Mouse (Mus musculus) kidney, adult 11 months (tissue): ENCODE measurements around the gene Osm.

Experiments
- DNase-seq: peaks from one replicate; pipeline ENCODE4 v3.0.0; 2022

Osm gene

GRCm38 (mm10) chr11:4241180-4241579 is 5.0 kb downstream of the Osm start:
- no peak for DNase-seq

- DNase-seq = no peak
These were observed 9.9 kb downstream of the Osm start for GRCm38 (mm10) chr11:4246126-4246525.

- DNase-seq = no peak
These were observed 10.4 kb downstream of the Osm start for GRCm38 (mm10) chr11:4246623-4247022.

GRCm38 (mm10) chr11:4247201-4247959 is 11.2 kb downstream of the Osm start:
- DNase-seq = no peak

GRCm38 (mm10) chr11:4249151-4249550 is 12.9 kb downstream of the Osm start:
- no peak for DNase-seq

GRCm38 (mm10) chr11:4250290-4250689 is 14.1 kb downstream of the Osm start:
- DNase-seq = no peak

- no peak for DNase-seq
These were observed 15.2 kb downstream of the Osm start for GRCm38 (mm10) chr11:4251376-4251775.

- no peak for DNase-seq
These were observed 16.7 kb downstream of the Osm start for GRCm38 (mm10) chr11:4252886-4253285.

GRCm38 (mm10) chr11:4256846-4257607 is 20.8 kb downstream of the Osm start, which contains the start of gene Lif:
Lif (plus strand) TSS chr11:4257557.
- peak; percentile 35 for DNase-seq

- DNase-seq = peak; percentile 83
These were observed 21.5 kb downstream of the Osm start for GRCm38 (mm10) chr11:4257756-4258155.

- DNase-seq = peak; percentile 73
These were observed 22.4 kb downstream of the Osm start for GRCm38 (mm10) chr11:4258657-4259082.

GRCm38 (mm10) chr11:4260463-4261187 is 24.4 kb downstream of the Osm start:
- peak; percentile 53 for DNase-seq

GRCm38 (mm10) chr11:4261188-4261494 is 24.9 kb downstream of the Osm start:
- DNase-seq = peak; percentile 41

GRCm38 (mm10) chr11:4261969-4262368 is 25.7 kb downstream of the Osm start:
- DNase-seq = no peak

- no peak for DNase-seq
These were observed 26.6 kb downstream of the Osm start for GRCm38 (mm10) chr11:4262847-4263246.

- DNase-seq = peak; percentile 42
These were observed 27.1 kb downstream of the Osm start for GRCm38 (mm10) chr11:4263296-4263695.

- DNase-seq = no peak
These were observed 27.8 kb downstream of the Osm start for GRCm38 (mm10) chr11:4264066-4264465.

- peak; percentile 37 for DNase-seq
These were observed 30.3 kb downstream of the Osm start for GRCm38 (mm10) chr11:4266271-4267201.

- DNase-seq = no peak
These were observed 31.0 kb downstream of the Osm start for GRCm38 (mm10) chr11:4267202-4267578.

- no peak for DNase-seq
These were observed 32.3 kb downstream of the Osm start for GRCm38 (mm10) chr11:4268500-4268899.

- no peak for DNase-seq
These were observed 34.7 kb downstream of the Osm start for GRCm38 (mm10) chr11:4270744-4271459.

- no peak for DNase-seq
These were observed 35.3 kb downstream of the Osm start for GRCm38 (mm10) chr11:4271544-4271943.
